Mouse (Mus musculus) E14TG2a.4 (cell line): ENCODE measurements around the gene Gm28308.

Experiments used
- CTCF ChIP-seq: conservative IDR thresholded peaks from 2 replicates; pipeline ENCODE4 v1.5.1; 2014; ENCODE audit warnings: low read length
- NANOG ChIP-seq: IDR thresholded peaks from 2 replicates; pipeline ENCODE4 v1.6.1; 2014; ENCODE audit warnings: borderline replicate concordance, low read length, mixed read lengths
- POU5F1 ChIP-seq: IDR thresholded peaks from 2 replicates; pipeline ENCODE4 v1.6.1; 2014; ENCODE audit warnings: low read length, borderline replicate concordance

- no peak for TF ChIP-seq CTCF
- TF ChIP-seq NANOG = no peak
- TF ChIP-seq POU5F1 = no peak
Measured at GRCm38 (mm10) chr6:52137841-52138535, 75.2 kb downstream of the Gm28308 start.
